Mouse (Mus musculus) neural tube, embryonic 14.5 days (tissue): ENCODE measurements around the gene Lum. TPM values are rescaled to one million over a fixed set of nuclear protein-coding genes. Genes with fewer than 3 reads are reported as not detected.

Source experiments
- polyA plus RNA-seq: library from polyadenylated mRNA; unstranded; fragments of >200 nt; fragmentation: Nextera tagmentation; extraction: Ambion mirVana; gene quantifications from 2 replicates; pipeline ENCODE4 v1.2.1, GENCODE M21; 2014

The Lum gene
- polyA plus RNA-seq, 1 experiment from 2014 or later = 0.70 TPM

Other genes starting within 250 kb of the Lum start
- gene Dcn, start 85.5 kb upstream of the Lum start, polyA plus RNA-seq = 28.5 and 152 TPM in 2 replicates
- not detected in 2 replicates for gene Kera, start 41.8 kb downstream of the Lum start, polyA plus RNA-seq
- 0.15 TPM in 1 of 2 replicates, not detected in the other for gene Epyc, start 78.9 kb downstream of the Lum start, polyA plus RNA-seq
- not detected in 2 replicates for gene Ccer1, start 127.9 kb downstream of the Lum start, polyA plus RNA-seq
- gene C030005K15Rik, start 161.6 kb downstream of the Lum start, polyA plus RNA-seq = not detected in 2 replicates